Mouse (Mus musculus): ENCODE measurements at regions not wholly inside any gene's neighbourhood (a gene's known extent, or its start where the extent isn't known, plus 50 kb on each side); places are given as distances from the start of the nearest gene placed in this dataset.

- DNase-seq (ENCODE audit: low spot score) (no peak), ATAC-seq (no peak)
- Histone ChIP-seq H3K27me3 (replicated peaks; ENCODE audit: control insufficient read depth, insufficient read depth, low read length) (no peaks in the 10 kb centered on the region), H3K27ac (ENCODE audit: low read depth, low read length) (no peak overlapping the region; the same call in 1 of the 2 replicates), H3K4me3 (ENCODE audit: low read depth, low read length) (no peak overlapping the region), H3K4me2 (ENCODE audit: low read length) (no peak overlapping the region), H3K36me3 (ENCODE audit: control insufficient read depth, insufficient read depth, low read length) (no peaks in the 10 kb centered on the region), H3K9ac (ENCODE audit: low read length) (no peak overlapping the region), H3K4me1 (ENCODE audit: control insufficient read depth, insufficient read depth, low read length) (peaks cover 4% of the 10 kb centered on the region; the same call in 1 of the 2 replicates), H3K9me3 (replicated peaks; ENCODE audit: control insufficient read depth, low read length) (no peaks in the 10 kb centered on the region)
- 76% methylated on average over 2 of the region's 2 CpGs for WGBS
Measured at GRCm38 (mm10) chr3:104343096-104343495, 122.9 kb upstream of the Magi3 start.

DNA sequence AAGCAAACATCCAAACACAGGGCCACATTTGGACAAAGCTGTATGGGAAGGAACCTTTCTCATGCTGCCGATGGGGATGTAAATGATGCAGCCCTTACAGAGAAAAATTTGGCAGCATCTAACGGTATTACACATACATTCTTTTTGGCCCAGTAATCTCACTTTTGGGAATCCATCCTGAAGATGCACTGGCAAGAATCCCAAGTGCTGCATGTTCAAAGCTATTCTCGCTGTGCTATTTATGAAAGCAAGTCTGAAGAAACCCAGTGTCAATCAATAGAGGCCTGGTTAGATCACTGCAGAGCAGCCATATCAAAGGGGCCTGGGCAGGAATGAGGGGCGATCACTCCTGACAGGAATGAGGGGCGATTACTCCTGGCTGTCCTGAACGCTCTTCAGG lies 122.0 kb upstream of the Magi3 start:
- Histone ChIP-seq H3K9ac (ENCODE audit: low read length) (no peak overlapping the region), H3K9me3 (replicated peaks; ENCODE audit: control insufficient read depth, low read length) (no peaks in the 10 kb centered on the region), H3K4me2 (ENCODE audit: low read length) (no peak overlapping the region), H3K4me1 (ENCODE audit: control insufficient read depth, insufficient read depth, low read length) (peaks cover 4% of the 10 kb centered on the region; the same call in 1 of the 2 replicates), H3K36me3 (ENCODE audit: control insufficient read depth, insufficient read depth, low read length) (no peaks in the 10 kb centered on the region), H3K27me3 (replicated peaks; ENCODE audit: control insufficient read depth, insufficient read depth, low read length) (no peaks in the 10 kb centered on the region), H3K4me3 (ENCODE audit: low read depth, low read length) (no peak overlapping the region), H3K27ac (ENCODE audit: low read depth, low read length) (no peak overlapping the region; the same call in 1 of the 2 replicates)
- ATAC-seq (peak; percentile 73; the same call in 1 of the 2 replicates), DNase-seq (ENCODE audit: low spot score) (peak; percentile 86)
- WGBS = 41% methylated on average over 6 of the region's 6 CpGs

GRCm38 (mm10) chr3:104340331-104340730 lies 120.2 kb upstream of the Magi3 start:
- no peak overlapping the region for H3K4me2 ChIP-seq (ENCODE audit: low read length)
- no peaks in the 10 kb centered on the region for H3K36me3 ChIP-seq (ENCODE audit: control insufficient read depth, insufficient read depth, low read length)
- no peak overlapping the region for H3K27ac ChIP-seq (ENCODE audit: low read depth, low read length)
- WGBS = 60% methylated on average over 2 of the region's 2 CpGs
- no peaks in the 10 kb centered on the region for H3K27me3 ChIP-seq (replicated peaks; ENCODE audit: control insufficient read depth, insufficient read depth, low read length)
- no peak for DNase-seq (ENCODE audit: low spot score)
- H3K9me3 ChIP-seq (replicated peaks; ENCODE audit: control insufficient read depth, low read length) = no peaks in the 10 kb centered on the region
- peaks cover 10% of the 10 kb centered on the region for H3K4me1 ChIP-seq (ENCODE audit: control insufficient read depth, insufficient read depth, low read length)
- no peak overlapping the region for H3K4me3 ChIP-seq (ENCODE audit: low read depth, low read length)
- no peak overlapping the region for H3K9ac ChIP-seq (ENCODE audit: low read length)
- ATAC-seq = no peak

DNA sequence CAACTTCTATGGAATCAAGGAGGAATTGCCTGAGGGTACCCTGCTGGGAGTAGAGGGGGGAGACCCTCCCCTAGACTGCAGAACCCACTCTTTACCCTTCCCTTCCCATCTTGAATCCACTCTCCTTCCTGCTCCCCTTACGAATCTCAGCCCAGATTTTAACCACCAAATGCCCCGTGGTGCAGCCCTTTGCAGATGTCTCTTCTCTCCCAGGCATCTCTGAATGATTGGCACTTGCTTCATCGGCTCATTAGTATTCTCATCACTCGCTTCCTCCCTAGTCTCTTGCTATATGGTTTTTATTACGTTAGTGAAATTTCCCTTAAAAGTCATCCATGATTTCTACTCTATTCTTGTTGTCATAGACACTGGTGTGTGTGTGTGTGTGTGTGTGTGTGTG lies 116.7 kb upstream of the Magi3 start:
- H3K4me1 ChIP-seq (ENCODE audit: control insufficient read depth, insufficient read depth, low read length) = peaks cover 6% of the 10 kb centered on the region
- ATAC-seq = peak; percentile 63
- H3K9me3 ChIP-seq (replicated peaks; ENCODE audit: control insufficient read depth, low read length) = no peaks in the 10 kb centered on the region
- peak; percentile 80 for DNase-seq (ENCODE audit: low spot score)
- H3K27ac ChIP-seq (ENCODE audit: low read depth, low read length) = peak overlapping the region; percentile 67; the same call in 1 of the 2 replicates
- H3K9ac ChIP-seq (ENCODE audit: low read length) = no peak overlapping the region
- H3K4me2 ChIP-seq (ENCODE audit: low read length) = no peak overlapping the region
- WGBS = 50% methylated on average over 5 of the region's 5 CpGs
- H3K4me3 ChIP-seq (ENCODE audit: low read depth, low read length) = no peak overlapping the region
- no peaks in the 10 kb centered on the region for H3K36me3 ChIP-seq (ENCODE audit: control insufficient read depth, insufficient read depth, low read length)
- H3K27me3 ChIP-seq (replicated peaks; ENCODE audit: control insufficient read depth, insufficient read depth, low read length) = no peaks in the 10 kb centered on the region

- peaks cover 6% of the 10 kb centered on the region for H3K4me1 ChIP-seq (ENCODE audit: control insufficient read depth, insufficient read depth, low read length)
- no peaks in the 10 kb centered on the region for H3K36me3 ChIP-seq (ENCODE audit: control insufficient read depth, insufficient read depth, low read length)
- no peak overlapping the region for H3K4me2 ChIP-seq (ENCODE audit: low read length)
- H3K9ac ChIP-seq (ENCODE audit: low read length) = no peak overlapping the region
- no peaks in the 10 kb centered on the region for H3K27me3 ChIP-seq (replicated peaks; ENCODE audit: control insufficient read depth, insufficient read depth, low read length)
- no peak overlapping the region for H3K4me3 ChIP-seq (ENCODE audit: low read depth, low read length)
- H3K27ac ChIP-seq (ENCODE audit: low read depth, low read length) = peak overlapping the region; percentile 67; the same call in 1 of the 2 replicates
- WGBS = 35% methylated on average over 4 of the region's 4 CpGs
- peak; percentile 53 for DNase-seq (ENCODE audit: low spot score)
- peak; percentile 30; the same call in 1 of the 2 replicates for ATAC-seq
- H3K9me3 ChIP-seq (replicated peaks; ENCODE audit: control insufficient read depth, low read length) = no peaks in the 10 kb centered on the region
Measured at GRCm38 (mm10) chr3:104336308-104336707, 116.1 kb upstream of the Magi3 start.

- H3K9ac ChIP-seq (ENCODE audit: low read length) = no peak overlapping the region
- no peak for ATAC-seq
Measured at GRCm38 (mm10) chr3:104334760-104335159, 114.6 kb upstream of the Magi3 start.

GRCm38 (mm10) chr3:104333345-104333744 lies 113.2 kb upstream of the Magi3 start:
- Histone ChIP-seq H3K36me3 (ENCODE audit: control insufficient read depth, insufficient read depth, low read length) (no peaks in the 10 kb centered on the region), H3K27ac (ENCODE audit: low read depth, low read length) (no peak overlapping the region), H3K9ac (ENCODE audit: low read length) (no peak overlapping the region), H3K4me2 (ENCODE audit: low read length) (no peak overlapping the region), H3K4me1 (ENCODE audit: control insufficient read depth, insufficient read depth, low read length) (peaks cover 6% of the 10 kb centered on the region), H3K4me3 (ENCODE audit: low read depth, low read length) (no peak overlapping the region), H3K27me3 (replicated peaks; ENCODE audit: control insufficient read depth, insufficient read depth, low read length) (no peaks in the 10 kb centered on the region), H3K9me3 (replicated peaks; ENCODE audit: control insufficient read depth, low read length) (no peaks in the 10 kb centered on the region)
- DNase-seq (ENCODE audit: low spot score) (no peak), ATAC-seq (no peak)
- WGBS = 62% methylated on average over 10 of the region's 10 CpGs

More at GRCm38 (mm10) chr3:104334760-104335159, 114.6 kb upstream of the Magi3 start:
- Histone ChIP-seq H3K9me3 (replicated peaks; ENCODE audit: control insufficient read depth, low read length) (no peaks in the 10 kb centered on the region), H3K4me2 (ENCODE audit: low read length) (no peak overlapping the region), H3K4me3 (ENCODE audit: low read depth, low read length) (no peak overlapping the region), H3K27me3 (replicated peaks; ENCODE audit: control insufficient read depth, insufficient read depth, low read length) (no peaks in the 10 kb centered on the region), H3K27ac (ENCODE audit: low read depth, low read length) (no peak overlapping the region), H3K36me3 (ENCODE audit: control insufficient read depth, insufficient read depth, low read length) (no peaks in the 10 kb centered on the region), H3K4me1 (ENCODE audit: control insufficient read depth, insufficient read depth, low read length) (peaks cover 6% of the 10 kb centered on the region)
- WGBS = 76% methylated on average over 7 of the region's 7 CpGs
- DNase-seq (ENCODE audit: low spot score) = no peak

DNA sequence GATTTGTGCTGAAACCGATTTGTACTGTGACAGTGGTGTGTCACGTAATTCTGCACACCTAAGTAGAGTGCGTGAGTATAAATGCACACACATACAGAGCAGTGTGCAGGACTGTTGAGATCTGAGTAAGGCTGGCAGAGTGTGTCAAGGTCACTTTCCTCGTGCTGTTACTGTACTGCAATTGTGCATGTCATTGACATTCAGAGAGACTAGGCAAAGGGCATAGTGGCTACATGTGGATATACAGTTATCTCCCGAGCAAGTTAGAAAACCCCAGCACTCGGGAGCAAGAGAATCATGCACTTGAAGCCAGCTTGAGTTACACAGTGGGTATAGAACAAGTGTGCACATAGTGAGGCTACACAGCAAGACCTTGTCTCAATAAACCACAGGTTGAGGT lies 110.5 kb upstream of the Magi3 start:
- no peaks in the 10 kb centered on the region for H3K27me3 ChIP-seq (replicated peaks; ENCODE audit: control insufficient read depth, insufficient read depth, low read length)
- H3K27ac ChIP-seq (ENCODE audit: low read depth, low read length) = no peak overlapping the region
- no peak for ATAC-seq
- no peak for DNase-seq (ENCODE audit: low spot score)
- no peak overlapping the region for H3K9ac ChIP-seq (ENCODE audit: low read length)
- 88% methylated on average over 6 of the region's 6 CpGs for WGBS
- H3K4me3 ChIP-seq (ENCODE audit: low read depth, low read length) = no peak overlapping the region
- no peaks in the 10 kb centered on the region for H3K4me1 ChIP-seq (ENCODE audit: control insufficient read depth, insufficient read depth, low read length)
- H3K36me3 ChIP-seq (ENCODE audit: control insufficient read depth, insufficient read depth, low read length) = no peaks in the 10 kb centered on the region
- no peaks in the 10 kb centered on the region for H3K9me3 ChIP-seq (replicated peaks; ENCODE audit: control insufficient read depth, low read length)
- no peak overlapping the region for H3K4me2 ChIP-seq (ENCODE audit: low read length)

- H3K9me3 ChIP-seq (replicated peaks; ENCODE audit: control insufficient read depth, low read length) = no peaks in the 10 kb centered on the region
Measured at GRCm38 (mm10) chr3:104327829-104328228, 107.7 kb upstream of the Magi3 start.

More at GRCm38 (mm10) chr3:104327829-104328228, 107.7 kb upstream of the Magi3 start:
- Histone ChIP-seq H3K36me3 (ENCODE audit: control insufficient read depth, insufficient read depth, low read length) (no peaks in the 10 kb centered on the region), H3K4me3 (ENCODE audit: low read depth, low read length) (no peak overlapping the region), H3K9ac (ENCODE audit: low read length) (no peak overlapping the region), H3K27me3 (replicated peaks; ENCODE audit: control insufficient read depth, insufficient read depth, low read length) (no peaks in the 10 kb centered on the region), H3K4me2 (ENCODE audit: low read length) (no peak overlapping the region), H3K4me1 (ENCODE audit: control insufficient read depth, insufficient read depth, low read length) (no peaks in the 10 kb centered on the region), H3K27ac (ENCODE audit: low read depth, low read length) (no peak overlapping the region)
- ATAC-seq = no peak
- WGBS = 96% methylated on average over 1 of the region's 1 CpGs
- no peak for DNase-seq (ENCODE audit: low spot score)
